Comparison of ENCODE assay signal across 8 mouse cellular contexts in genomic region chr9:114562031-114562918, GRCm38 (mm10). TPM values are rescaled to one million over a fixed set of nuclear protein-coding genes. Genes with fewer than 3 reads are reported as not detected.
A peak's percentile ranks its signal among the peaks of the same experiment; 100 is the strongest.
DNase-seq lines count a peak whose midpoint lies in the region; ATAC-seq and TF ChIP-seq lines count a peak whose summit lies in the region.

No protein-coding gene starts in this region.

- H3K27me3 ChIP-seq in heart, embryonic 13.5 days (replicated peaks): peaks cover 86% of the 10 kb centered on the region
- H3K27me3 ChIP-seq in G1E (ENCODE audit: insufficient read depth, low read length): peaks cover 3% of the 10 kb centered on the region; the same call in 1 of the 2 replicates
- no peaks in the 10 kb centered on the region for H3K27me3 ChIP-seq in hindbrain, embryonic 11.5 days (ENCODE audit: control insufficient read depth, insufficient read depth, low read length)
- H3K27me3 ChIP-seq in midbrain, embryonic 10.5 days (ENCODE audit: low read depth, poor library complexity, severe bottlenecking): no peaks in the 10 kb centered on the region
- peaks cover 35% of the 10 kb centered on the region for H3K27me3 ChIP-seq in thymus, adult 2 months (ENCODE audit: control insufficient read depth, insufficient read depth, low read length)

- TF ChIP-seq POLR2A in thymus, adult 2 months (IDR thresholded peaks at IDR 0.05; ENCODE audit: control insufficient read depth, extremely low read depth, insufficient read depth, low read length, poor library complexity): no peak

- WGBS in heart, embryonic 13.5 days: under 1% methylated on average over 101 of the region's 101 CpGs
- WGBS in hindbrain, embryonic 11.5 days: under 1% methylated on average over 70 of the region's 101 CpGs
- under 1% methylated on average over 98 of the region's 101 CpGs for WGBS in midbrain, embryonic 10.5 days
- 3% methylated on average over 98 of the region's 101 CpGs for WGBS in thymus, adult 2 months

- peak overlapping the region; percentile 92 for H3K4me2 ChIP-seq in heart, embryonic 13.5 days
- peak overlapping the region; percentile 91 for H3K4me2 ChIP-seq in hindbrain, embryonic 11.5 days (replicated peaks; ENCODE audit: low read depth, low read length)

- no peak overlapping the region for H3K27ac ChIP-seq in heart, embryonic 13.5 days (replicated peaks)
- H3K27ac ChIP-seq in hindbrain, embryonic 11.5 days (ENCODE audit: low read depth, low read length): peak overlapping the region; percentile 97
- peak overlapping the region; percentile 99 for H3K27ac ChIP-seq in midbrain, embryonic 10.5 days (replicated peaks)
- H3K27ac ChIP-seq in thymus, adult 2 months (ENCODE audit: control insufficient read depth, insufficient read depth, low read length): no peak overlapping the region

- peak overlapping the region; percentile 66 for H3K4me3 ChIP-seq in heart, embryonic 13.5 days
- H3K4me3 ChIP-seq in G1E (ENCODE audit: low read depth, low read length): peak overlapping the region; percentile 30; the same call in 1 of the 2 replicates
- peak overlapping the region; percentile 79 for H3K4me3 ChIP-seq in hindbrain, embryonic 11.5 days (ENCODE audit: low read depth, low read length)
- peak overlapping the region; percentile 92 for H3K4me3 ChIP-seq in midbrain, embryonic 10.5 days
- no peak overlapping the region for H3K4me3 ChIP-seq in thymus, adult 2 months (ENCODE audit: control insufficient read depth, insufficient read depth, low read length)

- no peaks in the 10 kb centered on the region for H3K36me3 ChIP-seq in heart, embryonic 13.5 days
- H3K36me3 ChIP-seq in G1E (replicated peaks): no peaks in the 10 kb centered on the region
- H3K36me3 ChIP-seq in hindbrain, embryonic 11.5 days (ENCODE audit: control insufficient read depth, insufficient read depth, low read length): no peaks in the 10 kb centered on the region
- H3K36me3 ChIP-seq in midbrain, embryonic 10.5 days: no peaks in the 10 kb centered on the region
- H3K36me3 ChIP-seq in thymus, adult 2 months (ENCODE audit: control insufficient read depth, insufficient read depth, low read length): no peaks in the 10 kb centered on the region

- no peak for TF ChIP-seq CTCF in G1E (IDR thresholded peaks at IDR 0.05; ENCODE audit: low read depth, low read length)
- TF ChIP-seq CTCF in thymus, adult 2 months (IDR thresholded peaks at IDR 0.05; ENCODE audit: borderline replicate concordance, control insufficient read depth, extremely low read depth, insufficient read depth, low read length, poor library complexity): no peak

- peaks cover 34% of the 10 kb centered on the region for H3K4me1 ChIP-seq in heart, embryonic 13.5 days
- H3K4me1 ChIP-seq in G1E (ENCODE audit: insufficient read depth, low read depth, low read length): no peaks in the 10 kb centered on the region
- H3K4me1 ChIP-seq in hindbrain, embryonic 11.5 days (replicated peaks; ENCODE audit: control insufficient read depth, insufficient read depth, low read length): peaks cover 2% of the 10 kb centered on the region; the same call in 1 of the 2 replicates
- H3K4me1 ChIP-seq in midbrain, embryonic 10.5 days: peaks cover 64% of the 10 kb centered on the region
- peaks cover 16% of the 10 kb centered on the region; the same call in 1 of the 2 replicates for H3K4me1 ChIP-seq in thymus, adult 2 months (replicated peaks; ENCODE audit: control insufficient read depth, insufficient read depth, low read length)

- intact Hi-C loops in heart, postnatal 25 days (cut with DNase I): no loop called here

- no peaks in the 10 kb centered on the region for H3K9me3 ChIP-seq in heart, embryonic 13.5 days
- H3K9me3 ChIP-seq in G1E (replicated peaks): peaks cover 35% of the 10 kb centered on the region
- no peaks in the 10 kb centered on the region for H3K9me3 ChIP-seq in hindbrain, embryonic 11.5 days (ENCODE audit: control insufficient read depth, low read length)
- no peaks in the 10 kb centered on the region; the same call in 1 of the 2 replicates for H3K9me3 ChIP-seq in midbrain, embryonic 10.5 days (replicated peaks)

- peak overlapping the region; percentile 80 for H3K9ac ChIP-seq in heart, embryonic 13.5 days
- peak overlapping the region; percentile 91 for H3K9ac ChIP-seq in hindbrain, embryonic 11.5 days (ENCODE audit: low read depth, low read length)

- no peak for DNase-seq in heart, postnatal 25 days (ENCODE audit: low spot score)
- DNase-seq in G1E (ENCODE audit: low spot score): no peak
- DNase-seq in hindbrain, embryonic 11.5 days (ENCODE audit: low spot score): peak; percentile 70
- peak; percentile 62 for DNase-seq in midbrain, embryonic 10.5 days (ENCODE audit: low spot score)
- no peak for DNase-seq in ovary, postnatal 10 days (ENCODE audit: low spot score)
- no peak for DNase-seq in thymus, adult 2 months
- DNase-seq in ovary, adult 18-20 months (ENCODE audit: low spot score): no peak

- ATAC-seq in heart, embryonic 13.5 days (ENCODE audit: extremely low read depth, insufficient number of reproducible peaks, low FRiP score, low TSS enrichment): no peak
- no peak for ATAC-seq in G1E (ENCODE audit: extremely low read depth, insufficient number of reproducible peaks, low FRiP score, poor library complexity, severe bottlenecking)
- ATAC-seq in hindbrain, embryonic 11.5 days (ENCODE audit: low FRiP score): peak; percentile 29

RNA-seq across cellular contexts. Expression of gene Trim71, which starts 1.9 kb away (rescaled TPM):
- polyA plus RNA-seq in heart, embryonic 13.5 days (2015; fragmentation: Nextera tagmentation; extraction: Ambion mirVana): 0.17 and 0.20 TPM in 2 replicates
- total RNA-seq in heart, postnatal 25 days (2021): not detected
- total RNA-seq in G1E (2014; fragmentation: Nextera tagmentation) (not detected in 2 replicates), G1E (2017) (0.11 TPM in 1 of 2 replicates, not detected in the other)
- polyA plus RNA-seq in G1E (2012): not detected in 2 replicates
- polyA plus RNA-seq in hindbrain, embryonic 11.5 days (2014; fragmentation: Nextera tagmentation; extraction: Ambion mirVana): 1.9 and 2.7 TPM in 2 replicates
- 4.3 and 6.8 TPM in 2 replicates for polyA plus RNA-seq in midbrain, embryonic 10.5 days (2016; fragmentation: Nextera tagmentation; extraction: Ambion mirVana)
- polyA plus RNA-seq in thymus, adult 2 months (2012; rRNA removed): 0.03 TPM in 1 of 2 replicates, not detected in the other

RNA-seq across cellular contexts. Expression of gene C130032M10Rik, which starts 46.8 kb away (rescaled TPM):
- polyA plus RNA-seq in heart, embryonic 13.5 days (2015; fragmentation: Nextera tagmentation; extraction: Ambion mirVana): 0.89 and 1.0 TPM in 2 replicates
- total RNA-seq in heart, postnatal 25 days (2021): not detected
- total RNA-seq in G1E (2014; fragmentation: Nextera tagmentation) (not detected in 2 replicates), G1E (2017) (not detected in 2 replicates)
- polyA plus RNA-seq in G1E (2012): not detected in 2 replicates
- polyA plus RNA-seq in hindbrain, embryonic 11.5 days (2014; fragmentation: Nextera tagmentation; extraction: Ambion mirVana): not detected in 2 replicates
- 0.91 and 0.98 TPM in 2 replicates for polyA plus RNA-seq in midbrain, embryonic 10.5 days (2016; fragmentation: Nextera tagmentation; extraction: Ambion mirVana)
- not detected in 2 replicates for polyA plus RNA-seq in thymus, adult 2 months (2012; rRNA removed)

RNA-seq across cellular contexts. Expression of gene Ccr4, which starts 57.6 kb away (rescaled TPM):
- polyA plus RNA-seq in heart, embryonic 13.5 days (2015; fragmentation: Nextera tagmentation; extraction: Ambion mirVana): not detected in 2 replicates
- not detected for total RNA-seq in heart, postnatal 25 days (2021)
- not detected in 2 replicates for total RNA-seq in G1E (2014; fragmentation: Nextera tagmentation)
- not detected in 2 replicates for total RNA-seq in G1E (2017)
- not detected in 2 replicates for polyA plus RNA-seq in G1E (2012)
- polyA plus RNA-seq in hindbrain, embryonic 11.5 days (2014; fragmentation: Nextera tagmentation; extraction: Ambion mirVana): not detected in 2 replicates
- not detected in 2 replicates for polyA plus RNA-seq in midbrain, embryonic 10.5 days (2016; fragmentation: Nextera tagmentation; extraction: Ambion mirVana)
- polyA plus RNA-seq in thymus, adult 2 months (2012; rRNA removed): 88.6 and 94.5 TPM in 2 replicates

Comparison
In these comparisons a context has a peak if more than half of its experiments do, and no peak if none do; other contexts are left out.
1. H3K27ac ChIP-seq: peak in hindbrain, embryonic 11.5 days (single experiment) and midbrain, embryonic 10.5 days (single experiment); none in heart, embryonic 13.5 days (single experiment) and thymus, adult 2 months (single experiment).
2. DNase-seq: peak in hindbrain, embryonic 11.5 days (single experiment) and midbrain, embryonic 10.5 days (single experiment); none in heart, postnatal 25 days (single experiment), G1E (single experiment), ovary, postnatal 10 days (single experiment), thymus, adult 2 months (single experiment) and ovary, adult 18-20 months (single experiment).
3. RNA of gene Ccr4, which starts 57.6 kb away (polyA plus RNA-seq): 88.6 to 94.5 TPM in thymus, adult 2 months; not detected in midbrain, embryonic 10.5 days, not detected in heart, embryonic 13.5 days, not detected in G1E and not detected in hindbrain, embryonic 11.5 days; every median in the first group is over 10 times any median in the second.